Mouse (Mus musculus) CD8-positive naive resting alpha-beta T cell, adult 2 months (primary cell): ENCODE results near the gene Gimap5.

Source experiments
- DNase-seq, 2 experiments: peaks; one replicate each; pipeline ENCODE4 v3.0.0; 2022; ENCODE audit warnings: low read depth in 2 of 2, low spot score in 2 of 2

Gimap5 gene

DNA sequence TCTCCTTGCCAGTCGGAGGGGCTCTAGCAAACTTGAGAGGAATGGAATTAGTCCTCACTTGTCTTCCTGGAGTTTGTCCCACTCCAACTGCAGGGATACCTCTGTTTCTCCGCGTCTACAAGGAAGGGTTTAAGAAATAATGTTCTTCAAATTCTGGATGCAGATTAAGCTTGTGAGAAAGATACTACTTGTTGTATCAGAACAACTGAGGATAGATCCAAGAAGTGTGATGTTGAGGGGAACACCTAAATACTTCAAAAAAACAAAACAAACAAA lies 6.3 kb upstream of the Gimap5 start:
- DNase-seq = no peak

- no peak for DNase-seq
Observed at GRCm38 (mm10) chr6:48740501-48741169, 5.4 kb upstream of the Gimap5 start.

DNA sequence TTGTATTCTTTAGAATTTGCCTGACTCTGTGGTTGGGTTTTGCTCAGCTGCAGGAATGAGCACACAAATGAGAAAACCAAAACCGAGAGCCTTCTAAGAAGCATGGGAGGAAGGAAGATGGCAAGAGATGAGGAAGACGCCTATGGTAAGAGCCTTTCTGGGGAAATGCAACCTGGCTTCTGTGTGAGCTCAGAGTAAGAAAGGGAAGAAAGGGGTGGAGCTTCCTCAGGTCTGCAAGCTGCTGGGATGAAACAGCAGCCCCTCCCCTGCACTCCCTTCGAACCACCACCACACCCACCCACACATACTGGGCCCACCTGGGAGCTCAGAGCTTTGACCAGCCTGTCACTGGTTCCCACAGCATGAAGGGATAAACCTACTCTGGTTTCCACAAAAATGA lies 4.7 kb upstream of the Gimap5 start:
- no peak for DNase-seq

DNA sequence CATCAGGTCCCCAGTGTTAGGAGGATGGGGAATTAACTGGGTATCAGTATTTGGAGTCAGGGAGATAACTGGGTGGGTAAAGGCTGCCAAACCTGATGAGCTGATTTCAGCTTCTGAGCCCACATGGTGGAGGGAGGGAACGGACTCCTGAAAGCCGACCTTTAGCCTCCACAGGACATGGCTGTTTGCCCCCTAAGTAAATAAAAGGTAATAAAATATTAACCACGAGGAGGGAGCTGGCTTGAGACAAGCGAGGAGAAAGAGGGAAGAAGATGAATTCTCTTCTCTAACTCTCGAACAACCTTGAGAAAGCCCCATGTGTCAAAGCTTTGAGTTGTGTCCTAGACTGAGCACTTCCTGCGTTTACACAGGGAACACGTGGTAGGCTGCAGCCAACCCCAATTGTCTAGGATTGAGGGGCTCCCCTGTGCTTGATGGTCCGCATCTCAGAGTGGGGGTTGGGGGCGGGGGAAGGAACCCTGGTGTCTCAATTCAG lies 4.2 kb upstream of the Gimap5 start:
- no peak for DNase-seq

- DNase-seq = no peak
Observed at GRCm38 (mm10) chr6:48742422-48743351, 3.3 kb upstream of the Gimap5 start.

DNA sequence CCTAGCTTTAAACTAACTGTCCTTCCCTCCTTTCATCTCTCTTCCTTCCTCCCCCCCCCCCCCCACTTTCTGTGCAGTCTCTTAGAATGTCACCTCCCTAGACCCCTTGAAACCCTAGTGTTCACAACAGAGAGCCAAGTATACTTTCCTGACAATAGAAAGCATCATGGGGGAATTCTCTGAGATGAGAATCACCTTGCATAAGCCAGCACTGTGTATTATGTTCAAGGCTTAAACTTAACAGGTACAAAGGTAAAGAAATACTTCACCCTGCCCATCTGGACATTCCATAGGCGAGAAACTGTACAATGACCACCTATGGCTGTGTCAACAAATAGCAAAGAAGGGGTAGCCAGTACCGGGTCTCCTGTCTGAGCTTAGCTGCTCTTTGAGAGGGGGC lies 507 bp upstream of the Gimap5 start:
- DNase-seq = no peak

DNA sequence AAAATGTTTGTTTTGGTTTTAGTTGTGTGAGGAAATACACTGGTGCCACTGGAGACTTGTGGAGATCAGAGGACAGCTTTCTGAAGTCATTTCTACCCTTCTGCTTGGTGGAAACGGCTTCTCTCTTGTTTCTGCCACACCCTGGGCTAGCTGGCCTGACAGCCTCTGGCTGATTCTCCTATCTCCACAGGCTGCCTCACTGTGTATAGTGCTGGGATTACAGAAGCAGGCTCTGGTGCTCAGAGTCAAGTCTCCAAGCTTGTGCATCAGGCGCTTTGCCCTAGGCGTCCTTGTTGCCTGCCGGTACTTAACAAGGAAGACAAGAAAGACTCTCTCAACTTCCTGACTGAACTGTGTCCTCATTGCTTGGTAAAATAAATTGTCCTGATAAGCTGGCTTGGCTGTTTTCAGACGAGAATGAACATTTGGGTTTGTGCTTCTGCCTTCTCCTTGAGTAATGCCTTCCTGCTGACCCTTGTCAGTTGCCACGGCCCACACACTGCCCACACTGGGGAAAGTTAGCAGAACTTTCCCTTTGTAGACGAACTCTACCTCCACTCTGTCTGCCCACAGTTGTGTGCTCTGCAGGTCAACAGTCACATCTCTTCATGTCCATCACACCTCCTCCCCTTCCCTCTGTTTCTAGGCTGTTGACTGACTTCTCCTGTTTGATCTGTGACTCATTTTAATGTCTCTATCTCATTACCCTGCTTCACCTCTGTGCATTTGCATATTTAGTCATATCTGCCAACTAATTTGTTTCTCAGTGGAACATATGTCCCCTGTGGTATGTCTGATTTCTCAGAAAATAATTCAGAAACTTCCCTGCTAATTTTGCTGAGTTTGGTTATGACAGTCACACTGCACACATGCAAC lies 1.3 kb downstream of the Gimap5 start:
- no peak for DNase-seq

DNA sequence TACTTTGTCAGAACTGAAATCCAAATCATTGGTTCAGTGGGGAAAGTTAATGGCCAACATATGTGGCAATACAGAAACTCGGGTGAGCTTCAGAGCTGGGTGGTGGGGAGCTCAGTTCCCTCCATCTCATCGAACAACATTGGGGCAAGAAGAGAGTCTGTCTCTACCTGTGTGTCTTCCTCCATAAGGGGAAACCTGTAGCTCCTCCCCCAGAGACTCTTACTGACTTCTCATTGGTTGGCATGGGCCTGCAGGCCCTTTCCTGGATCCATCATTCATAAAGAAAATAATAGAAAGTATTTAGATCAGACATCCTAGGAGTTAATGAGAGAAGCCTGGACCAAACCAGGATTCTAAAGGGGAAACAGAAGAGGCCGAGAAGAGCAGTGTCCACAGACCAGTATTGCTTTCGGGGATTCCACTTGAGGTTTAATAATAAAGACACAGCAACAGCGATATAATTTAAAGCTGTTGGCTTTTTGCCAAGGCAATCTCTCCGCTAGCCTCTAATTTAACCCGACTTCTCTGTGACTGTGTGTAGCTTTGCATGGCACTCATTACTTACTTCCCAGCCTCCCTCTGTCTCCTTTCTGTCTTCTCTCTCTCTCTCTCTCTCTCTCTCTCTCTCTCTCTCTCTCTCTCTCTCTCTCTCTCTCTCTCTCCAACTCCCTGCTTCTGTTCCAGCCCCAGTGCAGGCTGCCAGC lies 17.7 kb downstream of the Gimap5 start:
- no peak for DNase-seq

DNA sequence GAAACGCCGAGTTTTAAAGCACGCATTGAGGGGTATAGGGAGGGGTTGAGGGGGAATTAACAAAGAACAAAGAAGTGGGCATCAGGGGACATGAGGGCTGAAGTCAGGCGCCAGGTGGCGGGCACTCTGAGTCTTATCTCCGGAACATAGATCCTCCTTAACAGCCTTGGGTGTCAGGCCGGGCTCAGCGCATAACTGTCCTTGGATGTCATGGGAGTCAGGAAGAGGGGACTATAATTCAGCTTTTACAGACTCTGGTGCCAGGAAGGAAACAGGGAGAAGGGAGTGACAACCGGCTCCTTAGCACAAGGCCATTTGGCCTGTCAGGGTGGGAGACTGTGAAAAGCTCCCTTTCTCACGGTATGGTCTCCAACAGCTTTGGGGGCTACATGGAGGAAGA lies 18.5 kb downstream of the Gimap5 start:
- no peak for DNase-seq

- peak; percentile 65 to 68 for DNase-seq
Observed at GRCm38 (mm10) chr6:48768178-48768869, 22.3 kb downstream of the Gimap5 start.

DNA sequence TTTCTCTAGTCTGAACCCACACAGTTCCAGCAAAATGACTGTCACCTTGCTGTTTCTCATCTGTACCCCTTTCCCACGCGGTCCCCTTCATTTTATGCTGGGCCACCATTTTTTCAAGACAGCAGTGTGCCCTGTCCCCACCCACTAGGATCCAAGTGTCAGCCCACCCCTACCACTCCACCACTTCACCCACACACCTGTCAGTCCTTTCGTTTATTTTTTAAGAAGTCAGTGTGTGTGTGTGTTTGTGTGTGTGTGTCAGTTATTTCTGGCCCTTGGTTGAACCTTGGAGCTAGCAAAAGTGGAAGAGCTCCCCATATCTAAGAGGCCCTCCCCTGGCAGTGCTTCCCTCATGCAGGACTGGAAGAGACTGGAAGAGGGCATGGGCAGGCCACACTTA lies 22.9 kb downstream of the Gimap5 start:
- DNase-seq = peak; percentile 30 to 51

- peak; percentile 45 to 59 for DNase-seq
Observed at GRCm38 (mm10) chr6:48770696-48771095, 24.7 kb downstream of the Gimap5 start, which contains the start of gene Gimap3. Gene Gimap3, minus strand, starts transcription at chr6:48770851.

DNA sequence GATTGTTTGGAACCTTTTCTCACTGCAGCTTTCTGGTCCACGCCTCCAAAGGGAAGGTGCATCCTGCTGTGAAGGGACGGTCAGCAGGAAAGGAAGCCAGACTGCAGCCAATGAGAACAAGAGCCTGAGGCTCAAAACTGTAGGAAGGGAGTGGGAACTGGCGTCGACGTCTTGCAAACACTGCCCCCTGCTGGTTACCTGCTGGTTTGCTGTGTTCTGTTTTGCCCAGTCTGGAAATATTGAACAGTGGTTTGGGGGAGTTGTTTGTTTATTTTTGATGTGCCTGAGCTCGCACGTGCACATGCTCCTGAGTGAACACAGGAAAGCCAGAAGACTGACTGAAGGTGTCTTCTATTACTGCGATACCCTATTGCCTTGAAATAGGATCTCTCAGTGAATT lies 26.0 kb downstream of the Gimap5 start:
- peak; percentile 78 to 82 for DNase-seq

GRCm38 (mm10) chr6:48784406-48784805 lies 38.4 kb downstream of the Gimap5 start:
- DNase-seq = no peak

DNA sequence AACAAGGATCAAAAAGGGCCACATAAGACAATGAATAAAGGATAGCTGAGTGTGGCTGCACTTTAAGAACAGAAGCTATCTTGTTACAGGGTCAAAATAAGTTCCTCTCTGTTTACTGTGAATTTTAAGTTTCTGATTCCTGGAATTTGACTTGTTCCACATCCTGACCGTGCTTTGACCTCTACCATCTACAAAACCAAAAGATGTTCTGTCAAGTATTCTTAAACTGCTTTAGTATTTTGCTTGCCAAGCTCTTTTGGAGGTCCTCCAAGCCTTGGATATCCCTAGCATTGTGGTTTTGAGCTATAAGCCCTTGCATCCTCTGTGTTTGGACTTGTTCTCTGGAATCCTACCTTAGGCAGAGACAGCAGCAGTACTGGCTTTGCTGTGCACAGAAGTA lies 39.2 kb downstream of the Gimap5 start:
- DNase-seq = no peak

- DNase-seq = no peak
Observed at GRCm38 (mm10) chr6:48785601-48786000, 39.6 kb downstream of the Gimap5 start.

DNA sequence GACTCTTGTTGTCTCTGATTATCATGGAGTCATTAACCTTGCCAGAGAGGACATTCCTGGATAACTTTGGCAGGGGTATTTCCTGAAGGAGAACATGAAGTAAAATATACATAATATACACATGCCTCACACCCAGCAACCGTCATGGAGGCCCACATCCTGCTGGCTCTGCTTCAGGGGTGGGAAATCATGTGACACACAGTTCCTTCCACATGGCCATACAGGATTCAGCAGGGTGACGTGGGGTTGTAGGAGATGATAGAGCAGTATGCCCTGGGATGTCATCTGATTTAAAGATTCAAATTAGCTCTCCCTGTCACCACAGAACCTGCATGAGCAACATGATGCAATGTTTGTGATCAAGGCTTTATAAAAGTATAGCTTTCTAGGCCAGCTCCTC lies 41.9 kb downstream of the Gimap5 start:
- DNase-seq = no peak

- peak; percentile 21 to 45 for DNase-seq
Observed at GRCm38 (mm10) chr6:48801897-48802296, 55.9 kb downstream of the Gimap5 start.

- DNase-seq = no peak
Observed at GRCm38 (mm10) chr6:48803406-48804051, 57.5 kb downstream of the Gimap5 start.
